Mouse (Mus musculus): ENCODE measurements around the gene Traf3ip1.

Traf3ip1 gene

DNA sequence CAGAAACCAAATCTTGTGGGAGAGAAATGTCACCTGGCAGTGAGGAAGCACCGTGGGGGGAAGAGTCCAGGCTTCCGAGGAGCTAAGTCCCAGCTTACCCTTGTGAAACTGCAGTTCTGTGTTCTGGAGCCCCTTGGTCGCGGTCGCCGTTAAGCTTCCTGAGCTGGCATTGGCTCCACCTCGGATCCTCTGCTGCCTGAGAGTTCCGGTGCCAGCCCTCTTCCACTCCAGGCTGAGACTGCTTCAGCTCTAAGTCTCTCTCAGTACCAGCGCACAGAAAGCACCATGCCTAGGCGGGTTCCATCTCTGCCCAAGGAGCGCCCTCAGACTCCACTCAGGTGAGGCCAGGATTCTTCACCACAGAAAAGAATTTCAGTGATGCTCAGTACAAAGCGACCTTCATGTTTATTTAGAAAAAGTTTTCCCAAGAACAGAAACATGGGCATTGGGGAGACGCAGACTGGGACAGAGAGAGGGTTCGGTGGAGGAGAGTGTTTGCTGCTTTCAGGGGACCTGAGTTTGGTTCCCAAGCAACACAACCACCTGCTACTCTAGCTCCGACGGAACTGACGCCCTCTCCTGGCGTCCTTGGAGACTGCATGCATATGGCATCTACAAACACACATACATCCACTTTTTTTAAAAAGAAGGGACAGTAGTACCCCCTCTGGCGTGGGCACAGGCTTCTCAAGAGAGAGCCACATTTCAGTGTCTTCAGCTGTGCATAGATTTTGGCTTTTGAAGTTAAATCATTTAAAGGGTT lies 39.7 kb downstream of the Traf3ip1 start:
- DNase-seq (ENCODE audit: low spot score): no peak

DNA sequence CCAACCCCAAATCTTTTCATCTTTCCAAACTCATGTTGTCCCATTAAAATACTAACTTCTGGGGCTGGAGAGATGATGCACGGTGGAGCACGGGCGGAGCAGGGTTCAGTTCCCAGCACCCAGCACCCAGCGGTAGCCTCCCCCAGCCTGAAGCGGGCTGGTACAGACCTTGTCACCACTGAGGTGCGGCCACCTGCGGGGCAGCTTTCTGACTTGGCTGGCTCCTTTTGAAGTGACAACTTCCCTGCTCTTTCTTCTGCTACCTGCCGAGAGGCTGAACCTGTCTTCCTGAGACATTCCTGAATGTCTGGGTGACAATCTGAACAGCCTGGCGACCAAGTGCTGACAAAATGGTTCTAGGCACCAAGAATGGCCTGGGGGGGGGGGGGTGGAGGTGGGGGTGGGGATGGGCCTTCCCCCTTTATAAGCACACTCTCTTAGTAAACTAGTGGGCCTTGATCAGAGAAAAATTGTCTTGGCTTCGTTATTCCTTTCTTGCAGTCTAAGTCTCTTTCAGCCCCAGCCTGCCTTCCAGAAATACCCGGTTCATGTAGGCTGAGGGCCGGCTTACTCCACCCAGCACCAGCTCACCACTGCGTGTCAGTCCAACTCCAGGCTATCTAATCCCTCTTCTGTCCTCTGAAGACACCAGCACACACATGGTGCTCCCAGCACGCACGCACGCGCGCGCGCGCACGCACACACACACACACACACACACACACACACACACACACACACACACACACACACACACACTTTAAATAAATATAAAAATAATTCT lies 43.5 kb downstream of the Traf3ip1 start:
- no peak for DNase-seq (ENCODE audit: low spot score)

DNA sequence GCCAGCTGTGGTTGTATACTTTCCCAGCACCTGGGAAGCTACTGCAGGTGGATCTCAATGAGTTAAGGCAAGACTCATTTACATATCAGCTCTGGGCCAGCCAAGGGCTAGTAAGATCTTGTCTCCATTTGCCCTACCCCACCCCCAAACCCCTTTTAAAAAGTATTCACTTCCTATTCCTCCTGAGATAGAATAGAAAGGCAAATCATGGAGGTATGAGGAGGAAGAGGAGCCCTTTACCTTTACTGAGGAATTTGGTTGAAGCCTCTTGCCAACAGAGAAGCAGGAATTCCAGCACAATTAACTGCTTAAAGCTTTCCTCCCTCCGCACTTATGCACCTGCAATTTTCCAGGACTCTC lies 44.1 kb downstream of the Traf3ip1 start:
- DNase-seq (ENCODE audit: low spot score): no peak

DNA sequence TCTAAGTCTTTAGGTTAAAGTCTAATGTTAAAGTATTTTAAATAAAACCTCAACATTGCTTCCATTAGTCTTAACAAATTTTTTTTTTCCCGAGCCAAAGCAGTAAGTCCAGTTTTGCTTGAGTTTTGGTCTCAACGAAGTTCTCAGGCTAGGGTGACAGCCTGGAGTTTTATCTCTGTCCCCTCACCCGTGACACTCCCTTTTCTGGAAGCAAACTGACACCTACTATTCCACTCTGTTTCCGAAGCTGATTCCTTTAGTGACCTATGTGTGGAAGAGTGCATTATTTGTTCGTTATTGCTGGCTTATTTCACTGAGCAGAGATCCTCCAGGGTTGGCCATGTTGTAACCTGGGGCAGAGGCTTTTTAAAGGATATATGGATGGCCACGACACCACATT lies 44.8 kb downstream of the Traf3ip1 start:
- DNase-seq (ENCODE audit: low spot score): no peak

DNA sequence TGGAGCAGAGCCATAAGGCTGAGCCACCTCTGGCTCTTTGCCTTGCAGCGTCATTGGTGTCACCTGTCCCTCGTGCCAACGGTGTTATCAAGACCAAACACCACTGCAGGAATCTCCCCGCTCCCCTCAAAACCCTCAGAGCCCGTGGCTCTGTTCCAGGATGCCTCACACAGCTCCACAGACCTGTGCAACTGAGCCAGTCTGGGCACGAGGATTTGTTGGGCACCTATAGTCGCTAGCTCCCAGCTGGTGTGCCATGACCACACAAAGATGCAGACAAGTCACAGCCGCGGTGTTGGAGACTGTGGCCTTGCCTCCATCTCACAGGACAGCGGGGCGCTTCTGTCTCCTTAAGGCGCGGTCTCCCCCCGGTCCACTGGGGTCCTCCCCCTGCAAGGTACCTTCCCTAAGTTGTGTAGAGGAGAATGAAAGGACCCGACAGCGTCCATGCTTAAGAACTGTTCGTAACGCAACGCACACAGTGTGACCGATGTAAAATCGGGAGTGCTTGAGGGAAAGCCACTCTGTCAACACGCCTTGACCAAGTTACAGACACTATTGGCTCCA lies 45.3 kb downstream of the Traf3ip1 start:
- DNase-seq (ENCODE audit: low spot score): no peak

DNA sequence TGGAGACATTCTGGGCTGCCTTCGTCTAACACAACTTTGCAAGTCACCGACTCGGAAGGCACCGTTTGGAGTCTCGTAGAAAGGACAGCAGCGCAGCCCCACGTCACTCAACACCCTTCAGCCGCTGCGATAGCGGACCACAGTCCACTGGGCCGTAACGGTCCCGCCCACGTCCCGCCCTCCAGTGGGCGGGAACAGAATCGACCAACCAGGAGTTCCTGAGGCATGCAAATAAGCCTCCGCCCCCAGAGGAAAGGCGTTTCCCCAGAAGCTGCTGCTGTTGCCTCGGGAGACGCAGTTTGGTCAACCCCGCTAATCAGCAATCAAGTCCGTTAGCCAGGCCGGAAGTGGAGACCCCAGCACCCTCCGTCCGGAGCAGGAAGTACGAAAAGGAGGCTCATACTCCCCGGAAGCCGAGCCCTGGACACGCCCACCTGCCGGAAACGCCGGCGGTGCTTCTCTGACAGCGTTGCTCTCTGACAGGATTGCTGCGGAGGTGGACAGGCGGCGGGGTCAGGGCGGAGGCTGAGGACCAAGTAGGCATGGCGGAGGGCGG lies 45.9 kb downstream of the Traf3ip1 start, which contains the start of gene Asb1:
Gene Asb1, plus strand, starts transcription at position 274 of the 556 bp plus-strand sequence.
- peak; percentile 73 for DNase-seq (ENCODE audit: low spot score)

DNA sequence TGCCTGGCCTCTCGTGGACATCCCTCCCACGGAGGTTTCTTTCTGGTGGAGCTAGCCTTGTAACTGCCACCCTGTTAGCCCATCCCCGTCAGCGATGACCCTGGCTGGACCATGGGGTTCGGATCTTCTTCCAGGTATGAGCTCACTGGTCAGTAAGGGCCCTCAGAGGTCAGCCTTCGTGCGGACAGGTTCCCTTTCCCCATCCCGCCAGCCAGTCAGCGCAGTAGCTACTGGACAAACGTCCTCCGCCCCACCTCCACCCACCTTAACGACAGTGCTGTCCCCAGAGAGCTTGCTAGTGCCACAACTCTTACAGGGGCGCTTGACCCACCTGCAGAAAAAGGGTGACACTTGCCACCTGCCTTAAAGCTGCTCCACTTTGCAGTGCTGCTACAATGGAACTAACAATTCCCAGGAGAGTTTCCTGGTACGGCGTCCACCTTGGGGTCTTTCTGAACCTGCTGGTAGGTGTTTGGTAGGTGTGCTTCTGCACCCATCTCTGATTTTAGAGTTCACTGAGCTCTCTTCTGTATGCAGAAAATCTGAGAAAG lies 46.7 kb downstream of the Traf3ip1 start:
- DNase-seq (ENCODE audit: low spot score): no peak

DNA sequence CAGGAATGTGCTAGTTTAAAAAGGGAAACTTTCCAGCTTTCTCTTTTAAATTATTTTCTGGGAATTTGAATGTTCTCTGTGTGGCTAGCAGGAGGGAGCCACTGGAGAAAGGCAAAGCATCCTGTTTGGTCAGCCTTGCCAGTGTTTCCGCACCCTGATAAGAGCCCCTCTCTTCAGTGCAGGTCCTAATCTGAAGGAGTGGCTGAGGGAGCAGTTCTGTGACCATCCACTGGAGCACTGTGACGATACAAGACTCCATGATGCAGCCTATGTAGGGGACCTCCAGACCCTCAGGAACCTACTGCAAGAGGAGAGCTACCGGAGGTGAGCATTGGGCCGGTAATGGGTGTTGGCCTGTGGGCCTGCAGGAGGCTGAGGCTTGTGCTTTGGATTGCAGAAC lies 49.5 kb downstream of the Traf3ip1 start:
- no peak for DNase-seq (ENCODE audit: low spot score)

DNA sequence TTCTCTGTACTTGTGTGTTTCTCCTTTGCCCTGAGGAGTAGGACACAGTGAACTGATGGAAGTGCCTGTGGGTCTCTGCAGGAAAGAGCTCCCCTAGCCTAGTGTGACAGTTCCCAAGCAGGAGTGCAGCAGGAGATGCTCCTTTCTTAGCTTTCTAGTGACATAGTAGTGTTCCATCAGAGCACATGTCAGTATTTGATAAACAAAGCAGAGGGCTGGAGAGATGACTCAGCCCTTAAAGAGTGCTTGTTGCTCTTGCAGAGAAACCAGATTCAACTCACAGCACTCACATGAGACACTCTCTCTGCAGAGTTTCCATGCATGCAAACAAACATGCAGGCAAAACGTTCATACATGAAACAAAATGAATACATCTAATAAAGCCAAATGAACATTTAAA lies 50.8 kb downstream of the Traf3ip1 start:
- no peak for DNase-seq (ENCODE audit: low spot score)

DNA sequence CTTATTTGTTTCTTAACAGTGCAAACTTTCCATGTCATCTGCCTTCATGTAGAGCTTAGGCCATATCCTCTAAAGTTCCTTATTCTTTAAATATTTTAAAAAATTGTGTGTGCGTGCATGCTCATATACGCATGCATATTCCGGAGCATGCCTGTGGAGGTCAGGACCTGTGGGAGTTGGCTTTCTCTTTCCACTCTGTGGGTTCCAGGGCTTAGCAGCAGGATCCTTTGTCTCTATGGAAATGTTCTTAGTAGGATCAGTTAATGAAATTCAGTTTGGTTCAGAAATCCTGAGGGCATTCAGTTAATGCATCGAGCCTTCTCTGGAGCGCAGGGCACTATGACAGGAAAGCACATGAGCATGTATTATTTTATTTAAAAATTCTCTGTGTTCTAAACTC lies 53.1 kb downstream of the Traf3ip1 start:
- no peak for DNase-seq (ENCODE audit: low spot score)

DNA sequence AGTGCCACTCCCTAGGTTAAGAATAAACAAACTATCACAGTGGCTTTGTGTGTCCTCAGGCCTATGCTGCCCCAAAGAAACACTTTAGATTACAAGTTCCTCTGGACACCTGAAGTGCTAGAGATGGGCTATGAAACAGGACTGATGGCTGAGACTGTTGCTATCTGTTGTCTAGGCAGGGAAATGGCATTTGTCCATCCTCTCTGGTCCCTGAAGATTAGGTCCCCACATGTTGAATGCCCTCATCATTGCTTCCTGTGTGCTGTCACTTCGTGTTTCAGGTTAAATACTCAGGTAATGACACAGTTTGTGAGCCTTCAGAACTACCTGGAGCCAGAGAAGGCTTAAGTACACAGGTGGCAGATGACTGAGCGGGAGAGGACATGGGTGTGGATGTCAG lies 54.6 kb downstream of the Traf3ip1 start:
- DNase-seq (ENCODE audit: low spot score): no peak

DNA sequence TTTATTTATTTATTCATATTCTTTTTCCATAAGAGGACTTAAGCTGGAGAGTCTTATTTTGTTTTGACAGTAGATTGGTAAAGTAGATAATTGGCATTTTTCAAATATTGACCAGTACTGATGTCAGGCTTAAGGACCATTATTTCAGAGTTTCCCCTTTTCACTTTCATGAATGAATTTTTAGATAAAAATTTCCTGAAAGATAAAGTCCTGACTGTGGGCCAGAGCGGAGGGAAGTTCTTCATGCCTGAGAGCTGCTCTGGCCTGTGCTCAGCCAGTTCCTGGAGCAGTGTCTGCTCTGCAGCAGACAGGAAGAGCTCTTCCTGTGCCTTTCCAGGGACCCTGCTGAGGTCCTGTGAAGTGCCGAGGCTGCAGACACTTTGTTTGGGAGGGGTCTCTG lies 62.7 kb downstream of the Traf3ip1 start:
- DNase-seq (ENCODE audit: low spot score): no peak

DNA sequence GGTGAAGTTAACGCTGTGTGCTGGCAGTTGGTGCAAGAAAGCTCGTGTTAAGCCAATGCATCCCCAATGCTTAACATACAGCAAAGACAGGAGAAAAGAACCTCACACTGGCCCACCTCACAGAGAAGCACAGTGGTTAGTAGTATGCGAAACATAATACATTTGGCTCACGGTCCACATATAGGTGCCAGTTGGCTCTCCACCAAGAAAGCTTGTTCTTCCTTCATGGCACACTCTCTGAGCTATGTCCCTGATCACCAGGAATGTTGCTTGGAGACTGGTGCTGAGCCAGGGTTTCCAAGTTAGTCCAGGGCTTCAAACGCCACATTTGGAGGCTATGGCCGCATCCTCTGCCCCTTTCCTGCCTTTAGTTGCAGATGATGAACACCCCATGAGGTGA lies 66.8 kb downstream of the Traf3ip1 start:
- DNase-seq (ENCODE audit: low spot score): no peak

DNA sequence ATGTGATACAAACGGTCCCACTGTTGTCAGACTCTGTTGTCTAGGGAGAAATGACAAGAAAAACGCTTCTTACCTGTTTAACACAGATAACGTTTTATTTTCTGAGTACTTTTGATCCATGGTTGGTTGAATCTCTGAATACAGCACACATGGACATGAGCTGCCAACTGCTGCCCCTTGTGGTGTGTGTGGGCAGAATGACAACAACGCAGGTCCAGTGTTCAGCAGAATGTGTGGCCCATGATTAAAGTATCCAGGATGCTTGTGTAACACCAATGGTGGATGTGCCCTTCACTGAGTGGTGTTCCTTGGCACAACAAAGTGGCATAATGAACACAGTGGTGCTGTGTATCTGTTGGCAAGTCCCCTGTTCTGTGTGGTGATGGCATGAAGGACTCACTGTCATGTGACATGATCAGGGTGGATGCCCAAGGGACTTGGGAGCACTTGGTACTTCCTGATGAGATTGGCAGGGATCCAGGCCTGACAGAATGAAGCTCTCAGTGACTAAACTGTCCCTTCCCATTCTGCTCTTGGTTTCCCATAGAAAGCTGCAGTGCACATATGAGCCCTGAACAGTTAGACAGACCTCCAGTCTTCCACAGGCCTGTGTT lies 68.6 kb downstream of the Traf3ip1 start:
- no peak for DNase-seq (ENCODE audit: low spot score)

DNA sequence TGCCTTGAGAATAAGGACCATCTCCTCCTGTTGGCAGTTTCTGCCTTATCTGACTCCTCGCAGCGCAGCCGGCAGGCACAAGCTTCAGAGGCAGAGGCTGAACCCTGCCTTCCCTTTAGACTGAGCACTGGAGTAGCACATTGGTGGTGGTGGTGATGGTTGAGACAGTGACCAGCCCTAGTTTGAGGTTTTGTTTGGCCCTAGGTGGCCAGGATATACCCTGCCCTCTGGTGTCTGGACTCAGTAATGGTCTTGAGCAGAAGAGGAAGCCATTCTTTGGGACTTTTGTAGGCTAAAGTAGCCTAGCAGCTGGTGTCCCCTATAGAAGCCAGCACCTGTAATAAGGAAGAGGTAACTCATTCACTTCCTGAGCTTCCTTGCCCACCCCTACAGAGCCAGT lies 69.6 kb downstream of the Traf3ip1 start:
- DNase-seq (ENCODE audit: low spot score): no peak

DNA sequence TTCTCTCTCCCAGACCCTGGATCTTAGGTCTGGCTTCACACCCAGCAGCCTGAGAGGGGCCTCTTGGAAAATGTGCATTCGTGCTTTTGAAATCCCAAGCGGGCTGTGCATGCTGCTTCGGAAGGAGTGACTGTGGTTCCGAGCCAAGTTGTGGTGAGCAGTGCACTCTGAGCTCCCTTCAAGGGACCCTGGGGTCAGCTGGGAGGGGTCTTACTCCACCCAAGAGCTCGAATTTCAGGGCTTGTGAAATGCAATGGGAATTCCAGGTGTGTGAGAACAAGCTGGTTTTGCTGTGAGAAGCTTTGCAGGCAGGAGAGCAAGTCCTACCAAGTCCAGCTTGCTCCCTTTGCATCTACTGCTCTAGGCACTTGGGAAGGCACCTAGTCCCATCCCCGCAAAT lies 70.2 kb downstream of the Traf3ip1 start:
- DNase-seq (ENCODE audit: low spot score): no peak

DNA sequence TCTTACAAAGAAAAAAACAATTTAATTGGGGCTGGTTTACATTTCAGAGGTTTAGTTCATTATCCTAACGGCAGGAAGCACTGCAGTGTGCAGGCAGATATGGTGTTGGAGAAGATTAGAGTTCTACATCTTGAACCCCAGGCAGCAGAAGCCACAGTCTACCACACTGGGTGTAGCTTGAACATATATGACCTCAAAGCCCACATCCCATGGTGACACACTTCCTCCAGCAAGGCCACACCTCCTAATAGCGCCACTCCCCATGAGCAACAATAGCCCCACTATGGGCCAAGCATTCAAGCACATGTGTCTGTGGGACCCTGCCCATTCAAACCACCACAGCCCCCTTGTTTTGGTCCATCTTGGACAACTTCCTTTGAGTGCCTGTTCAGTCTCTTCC lies 72.8 kb downstream of the Traf3ip1 start:
- no peak for DNase-seq (ENCODE audit: low spot score)

DNA sequence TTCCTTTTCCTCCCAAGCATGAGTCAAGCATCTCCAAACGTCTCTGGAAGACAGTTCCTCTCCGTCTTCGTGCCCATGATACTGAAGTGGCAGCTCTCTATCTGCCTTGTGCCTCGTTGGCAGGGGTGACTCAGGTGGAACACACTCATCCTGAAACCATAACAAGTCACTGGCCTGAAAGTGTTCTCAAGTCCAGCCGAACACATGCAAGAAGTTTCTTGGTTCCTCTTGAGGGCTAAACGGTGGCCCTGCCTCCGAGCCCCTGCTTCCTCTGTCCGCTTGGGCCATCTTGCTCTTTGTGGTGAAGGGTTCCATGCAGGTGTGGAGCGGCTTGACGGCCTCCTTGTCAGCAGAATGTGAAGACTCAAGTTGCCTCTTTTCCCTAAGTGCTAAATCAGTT lies 78.0 kb downstream of the Traf3ip1 start:
- DNase-seq (ENCODE audit: low spot score): no peak

DNA sequence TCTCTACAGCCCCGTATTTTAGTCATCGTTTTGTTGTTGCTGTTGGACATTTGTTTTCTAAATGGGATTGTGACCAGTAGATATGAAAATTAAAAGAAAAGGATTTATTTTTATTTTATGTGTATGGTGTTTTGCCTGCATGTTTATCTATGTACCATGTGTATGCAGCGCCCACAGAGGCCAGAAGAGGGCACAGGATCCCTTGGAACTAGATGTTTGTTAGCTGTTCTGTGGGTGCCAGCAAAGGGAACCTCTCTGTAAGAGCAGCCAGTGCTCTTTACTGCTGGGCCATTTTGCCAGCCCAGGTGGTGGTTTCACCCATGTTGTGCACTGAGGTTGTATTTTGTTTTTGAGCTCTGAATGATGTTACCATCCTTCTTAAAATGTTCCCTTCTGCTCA lies 79.8 kb downstream of the Traf3ip1 start:
- no peak for DNase-seq (ENCODE audit: low spot score)

DNA sequence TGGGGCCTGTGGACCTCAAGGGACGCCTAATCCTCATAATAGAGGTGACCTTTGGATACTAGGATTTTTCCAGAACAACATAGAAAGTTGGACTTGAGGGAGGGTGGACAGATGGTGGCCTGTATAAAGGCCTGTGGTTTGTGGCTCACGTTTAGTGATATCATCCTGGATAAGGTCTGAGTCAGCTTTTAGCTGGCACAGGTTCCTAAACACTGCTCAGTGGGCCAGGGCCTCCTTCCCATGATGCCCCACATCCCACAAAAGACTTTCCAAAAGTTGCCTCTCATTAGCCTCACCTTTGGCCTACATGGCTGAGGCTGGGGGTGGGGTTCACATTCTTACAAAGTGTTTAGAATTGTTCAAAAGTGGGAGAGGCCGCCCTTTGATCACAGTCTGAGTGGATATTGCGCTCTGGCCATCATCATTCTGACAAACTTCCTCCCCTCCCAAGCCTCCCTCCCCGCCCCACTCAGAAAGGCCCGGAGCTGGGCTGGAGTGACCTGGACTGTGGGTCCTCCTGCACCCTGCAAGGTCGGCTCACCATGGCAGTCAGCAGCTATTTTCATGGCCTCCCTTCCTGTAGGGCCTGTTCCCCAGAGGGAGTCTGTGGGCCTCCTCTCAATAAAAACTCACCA lies 83.6 kb downstream of the Traf3ip1 start:
- DNase-seq (ENCODE audit: low spot score): no peak

Measured in urinary bladder, postnatal 10 days (tissue).